Mouse (Mus musculus): Measurements from ENCODE around the gene Mapkapk5.
"Not testable (repeated sequence)": the region's sequence is repeated elsewhere in the genome, so short reads cannot be mapped to it uniquely, and the experiment has no call there.

Gene Mapkapk5

GRCm38 (mm10) chr5:121562436-121562835 lies 16.7 kb upstream of the Mapkapk5 start:
- DNase-seq: no peak

GRCm38 (mm10) chr5:121549196-121549595 lies 3.5 kb upstream of the Mapkapk5 start:
- DNase-seq: no peak

- DNase-seq: no peak
Measured at GRCm38 (mm10) chr5:121547084-121547483, 1.4 kb upstream of the Mapkapk5 start.

DNA sequence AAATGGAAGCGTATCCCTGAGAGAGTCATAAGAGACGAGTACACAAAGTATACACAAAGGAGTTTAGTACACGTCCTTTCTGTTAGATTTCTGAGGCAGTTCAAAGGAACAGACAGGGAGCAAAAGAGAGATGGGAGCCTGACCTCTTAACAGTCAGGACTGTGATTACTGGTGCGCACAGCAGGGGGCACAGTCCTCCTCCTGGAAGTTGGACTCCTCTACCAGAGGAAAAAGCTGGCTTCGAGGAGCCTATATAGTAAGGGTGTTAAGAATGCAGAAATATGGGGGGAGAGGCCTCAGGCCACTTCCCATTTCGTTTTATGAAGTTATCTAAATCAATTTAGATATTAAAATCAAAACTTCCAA lies 808 bp upstream of the Mapkapk5 start:
- peak; percentile 70 for DNase-seq

DNA sequence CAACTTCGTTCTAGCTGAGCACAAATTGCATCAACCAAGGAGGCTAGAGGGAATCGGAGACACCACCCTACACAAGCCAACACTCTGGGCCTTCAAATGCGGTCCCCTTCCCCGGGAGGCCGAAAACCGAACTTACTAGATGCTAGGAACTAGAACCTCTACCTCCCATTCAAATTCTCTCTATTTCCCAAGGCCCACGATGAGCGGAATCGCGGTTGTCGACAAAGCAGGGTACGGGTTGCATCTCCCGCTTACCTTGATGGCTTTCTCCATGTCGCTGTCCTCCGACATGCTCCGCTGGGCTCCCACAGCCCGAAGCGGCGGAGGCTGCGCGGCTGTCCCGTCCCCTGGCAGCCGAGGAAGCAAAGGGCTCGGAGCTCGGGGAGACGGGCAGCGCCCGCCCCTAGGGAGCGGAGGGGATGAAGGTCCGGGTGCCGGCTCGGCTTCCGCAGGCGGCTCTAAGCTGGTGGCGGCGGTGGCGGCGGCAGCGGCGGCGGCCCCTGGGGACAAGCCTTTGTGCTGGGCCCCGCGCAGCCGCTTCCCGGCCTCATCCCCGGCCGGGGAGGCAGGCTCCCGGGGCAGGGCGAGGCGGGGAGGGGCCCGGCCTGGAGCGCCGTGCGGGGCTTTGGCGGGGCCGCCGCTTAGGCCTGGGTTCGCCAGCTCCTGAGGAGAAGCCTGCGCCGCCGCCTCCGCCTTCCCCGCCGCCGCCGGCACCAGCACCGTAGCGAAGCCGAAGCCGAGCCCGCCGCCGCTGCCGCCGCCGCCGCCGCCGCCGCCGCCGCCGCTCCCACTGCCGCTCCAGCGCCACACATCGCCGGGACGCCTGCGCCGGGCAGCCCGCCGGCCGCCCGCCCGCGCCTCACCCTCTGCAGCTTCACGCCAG lies 554 bp downstream of the Mapkapk5 start, which contains the start of the genes Adam1a and Gm42878:
TSS of gene Adam1a (minus strand) at position 573 of the 883 bp plus-strand sequence.
TSS of gene Gm42878 (minus strand) at position 573 of the 883 bp plus-strand sequence.
- peak; percentile 43 for DNase-seq

GRCm38 (mm10) chr5:121543370-121543769 lies 2.3 kb downstream of the Mapkapk5 start:
- no peak for DNase-seq

DNA sequence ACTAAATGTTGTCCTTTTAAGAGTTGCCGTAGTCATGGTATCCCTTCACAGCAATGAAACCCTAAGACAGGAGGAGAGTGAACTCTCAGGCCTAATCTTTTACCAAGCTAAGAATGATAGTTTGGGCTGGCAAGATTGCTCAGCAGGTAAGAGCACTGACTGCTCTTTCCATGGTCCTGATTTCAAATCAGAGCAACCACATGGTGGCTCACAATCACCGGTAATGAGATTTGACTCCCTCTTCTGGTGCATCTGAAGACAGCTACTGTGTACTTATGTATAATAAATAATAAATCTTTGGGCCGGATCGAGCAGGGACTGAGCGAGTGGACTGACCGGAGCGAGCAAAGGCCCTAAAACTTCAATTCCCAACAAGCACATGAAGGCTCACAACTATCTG lies 4.5 kb downstream of the Mapkapk5 start:
- no peak for DNase-seq

- DNase-seq: no peak
Measured at GRCm38 (mm10) chr5:121540066-121540465, 5.6 kb downstream of the Mapkapk5 start.

DNA sequence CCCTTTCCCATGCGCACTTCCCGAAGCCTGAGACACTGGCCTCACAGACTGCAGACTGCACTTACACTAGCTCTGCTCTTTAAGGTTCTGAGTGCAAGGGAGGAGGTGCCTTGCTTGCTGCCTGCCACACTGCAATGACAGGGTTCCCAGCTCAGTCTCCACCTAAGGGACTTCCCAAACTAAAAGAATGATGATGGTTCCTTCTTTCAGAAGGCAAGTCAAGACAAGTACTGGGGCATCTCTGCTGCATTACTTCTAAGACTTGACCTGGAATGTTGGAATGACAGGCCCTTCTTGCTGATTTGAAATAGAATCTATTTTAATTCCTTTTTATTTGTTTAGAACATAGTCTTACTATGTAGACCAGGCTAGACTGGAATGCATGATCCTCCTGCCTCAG lies 8.1 kb downstream of the Mapkapk5 start:
- DNase-seq: no peak

GRCm38 (mm10) chr5:121536921-121537555 lies 8.7 kb downstream of the Mapkapk5 start:
- no peak for DNase-seq

- DNase-seq: no peak
Measured at GRCm38 (mm10) chr5:121535116-121535515, 10.6 kb downstream of the Mapkapk5 start.

DNA sequence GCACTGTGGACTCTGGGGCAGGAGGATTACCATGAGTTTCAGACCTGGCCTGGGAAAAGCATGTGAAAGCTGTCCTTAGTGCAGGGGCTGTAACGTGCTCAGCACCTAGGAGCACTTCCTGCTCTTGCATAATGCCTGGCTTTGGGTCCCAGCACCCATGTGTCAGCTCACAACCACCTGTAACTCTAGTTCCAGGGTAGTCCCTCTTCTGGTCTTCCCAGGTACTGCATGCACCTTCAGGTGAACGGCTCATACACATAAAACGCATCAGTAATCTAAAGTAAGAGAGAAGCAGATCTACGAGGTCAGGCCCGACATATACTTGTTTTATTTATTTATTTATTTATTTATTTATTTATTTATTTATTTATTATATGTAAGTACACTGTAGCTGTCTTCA lies 11.2 kb downstream of the Mapkapk5 start:
- DNase-seq: peak; percentile 14

GRCm38 (mm10) chr5:121526961-121527360 lies 18.7 kb downstream of the Mapkapk5 start:
- DNase-seq: no peak

DNA sequence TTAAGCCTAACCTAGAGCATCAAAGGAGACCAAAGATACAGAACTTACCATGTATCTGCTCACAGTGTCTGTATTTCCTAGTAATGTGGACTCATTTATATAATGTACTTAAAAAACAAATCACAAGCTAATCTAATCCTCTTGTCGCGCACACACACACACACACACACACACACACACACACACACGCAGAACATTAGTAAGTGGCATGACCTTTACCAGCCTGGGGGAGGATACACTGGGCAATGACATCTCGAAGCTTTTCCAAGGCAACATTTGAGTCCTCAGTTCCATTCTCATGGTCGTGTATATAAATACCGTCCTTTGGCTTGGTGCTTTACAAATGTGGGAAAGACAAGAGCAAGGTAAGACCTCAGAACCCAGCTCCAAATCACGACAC lies 19.2 kb downstream of the Mapkapk5 start:
- DNase-seq: no peak

- DNase-seq: no peak
Measured at GRCm38 (mm10) chr5:121525774-121526450, 19.8 kb downstream of the Mapkapk5 start.

- DNase-seq: not testable (repeated sequence)
Measured at GRCm38 (mm10) chr5:121519758-121520157, 25.9 kb downstream of the Mapkapk5 start.

GRCm38 (mm10) chr5:121518983-121519382 lies 26.7 kb downstream of the Mapkapk5 start:
- DNase-seq: no peak

- no peak for DNase-seq
Measured at GRCm38 (mm10) chr5:121510009-121510408, 35.7 kb downstream of the Mapkapk5 start.

GRCm38 (mm10) chr5:121506846-121507245 lies 38.9 kb downstream of the Mapkapk5 start:
- no peak for DNase-seq

- no peak for DNase-seq
Measured at GRCm38 (mm10) chr5:121503231-121503630, 42.5 kb downstream of the Mapkapk5 start, which contains the start of gene Adam1b. Gene Adam1b, minus strand, starts transcription at chr5:121503435.

DNA sequence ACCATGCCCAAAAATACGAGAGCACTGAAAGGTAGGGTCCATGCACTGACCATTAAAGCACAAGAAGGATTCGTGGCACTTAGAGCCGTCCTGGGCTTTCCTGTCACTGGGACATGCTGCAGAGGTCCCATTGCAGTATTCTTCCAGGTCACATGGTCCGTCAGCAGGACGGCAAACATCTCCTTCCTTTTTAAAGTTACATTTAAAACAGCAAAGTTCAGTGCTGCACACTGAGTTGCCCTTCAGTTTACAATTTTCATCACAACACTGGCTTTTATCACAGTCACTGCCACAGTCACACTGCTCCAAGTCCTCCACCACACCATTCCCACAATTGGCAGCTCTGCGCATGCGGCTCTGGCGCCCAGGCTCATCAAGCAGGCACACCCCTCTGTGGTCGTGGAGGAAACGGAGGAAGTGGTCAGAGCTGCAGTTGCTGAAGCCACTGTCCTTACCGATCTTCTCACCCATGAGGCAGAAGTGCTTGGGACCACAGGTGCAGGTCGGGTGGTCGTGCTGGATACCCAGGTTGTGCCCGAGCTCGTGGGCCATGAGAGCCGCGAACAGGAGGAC lies 44.2 kb downstream of the Mapkapk5 start:
- not testable (repeated sequence) for DNase-seq

DNA sequence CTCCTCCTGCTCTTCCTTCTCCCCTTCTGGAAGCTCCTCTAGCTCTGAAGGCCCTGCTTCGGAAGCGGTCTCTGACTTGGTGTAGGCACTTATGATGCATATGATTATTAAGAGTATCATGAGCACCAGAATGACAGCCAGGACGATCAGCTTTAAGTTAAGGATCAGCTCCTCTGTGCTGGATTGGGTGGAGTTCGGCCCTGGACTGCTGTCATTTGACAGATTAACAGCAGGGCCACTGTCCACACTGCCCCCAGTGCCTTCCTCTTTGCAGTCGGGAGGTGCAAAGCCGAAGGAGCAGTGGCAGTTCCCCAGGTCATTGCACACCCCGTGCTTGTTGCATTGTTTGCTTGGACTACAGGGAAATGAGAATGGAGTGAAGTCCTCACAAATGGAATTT lies 45.0 kb downstream of the Mapkapk5 start:
- no peak for DNase-seq

DNA sequence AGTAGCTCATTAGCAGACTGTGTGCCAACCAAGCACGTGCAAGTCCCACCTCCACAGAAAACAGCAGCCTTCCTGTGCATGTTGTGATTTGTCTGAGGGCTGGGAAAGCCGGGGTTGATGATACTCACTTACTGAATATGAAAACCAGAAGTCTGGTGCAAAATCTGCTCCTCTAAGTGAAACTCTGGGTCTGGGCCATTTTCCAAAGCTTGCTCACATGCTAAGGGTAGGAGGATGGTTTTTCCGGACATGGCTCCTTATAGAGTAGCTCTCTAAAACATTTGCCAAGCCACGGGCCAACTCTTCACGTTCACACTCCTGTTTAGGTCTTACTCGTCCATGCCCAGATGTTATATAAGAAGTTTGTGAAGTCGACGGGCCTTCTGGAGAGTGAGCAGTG lies 52.4 kb downstream of the Mapkapk5 start:
- DNase-seq: peak; percentile 56

Data from right cerebral cortex, postnatal 14 days (tissue).